22 mouse cellular contexts compared by ENCODE assay signal in the genomic region with DNA sequence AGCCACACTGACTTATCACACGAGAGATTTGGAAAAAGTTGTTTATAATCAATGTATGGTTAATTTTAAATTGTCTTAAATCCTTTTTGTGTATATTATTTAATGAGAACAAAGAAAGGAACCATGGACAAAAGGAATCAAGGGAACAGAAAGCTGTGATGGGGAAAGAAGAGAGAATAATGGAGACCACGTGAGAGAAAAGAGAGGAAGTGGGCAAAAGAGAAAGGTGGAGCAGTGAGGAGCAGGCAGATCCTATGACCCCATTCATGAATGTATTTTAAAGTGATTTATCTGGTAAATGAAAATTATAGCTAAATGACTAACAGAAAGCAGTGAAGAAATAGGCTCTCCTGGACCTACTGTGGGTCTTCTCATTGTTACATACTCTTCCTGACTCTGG.
A peak's percentile ranks its signal among the peaks of the same experiment; 100 is the strongest.
DNase-seq lines count a peak whose midpoint lies in the region; ATAC-seq lines count a peak whose summit lies in the region.
"Had no signal": no experiment of that assay in that cellular context is flagged by ENCODE, and none has a peak within 500 bp of the region (broad histone marks: within the 10 kb centered on the region; RNA-seq: fewer than 3 reads in every experiment).

No protein-coding gene starts in this region.

- no peaks in the 10 kb centered on the region for H3K4me1 ChIP-seq in hindbrain, embryonic 12.5 days

- WGBS in hindbrain, embryonic 12.5 days = 40% methylated on average over 2 of the region's 2 CpGs

- H3K36me3 ChIP-seq in hindbrain, embryonic 12.5 days = no peaks in the 10 kb centered on the region

- H3K27ac ChIP-seq in hindbrain, embryonic 12.5 days = no peak overlapping the region

- H3K9me3 ChIP-seq in hindbrain, embryonic 12.5 days (replicated peaks) = no peaks in the 10 kb centered on the region
- H3K9me3 ChIP-seq: G1E had no signal

- no peak overlapping the region for H3K4me2 ChIP-seq in hindbrain, embryonic 12.5 days (replicated peaks)

- H3K27me3 ChIP-seq in hindbrain, embryonic 12.5 days = no peaks in the 10 kb centered on the region
- H3K27me3 ChIP-seq: CH12.LX, Patski had no signal

- DNase-seq in right cerebral cortex, adult 2 months (ENCODE audit: low spot score in 2 of 2) = no peak
- no peak for DNase-seq in adrenal gland, postnatal 25 days
- no peak for DNase-seq in natural killer cell, adult 2 months (ENCODE audit: low spot score in 2 of 2)
- DNase-seq: adrenal gland, adult 2 months; adrenal gland, adult 8-10 months; adrenal gland, postnatal 10 days; adrenal gland, postnatal 14 days; adrenal gland, postnatal 36 days; B cell, adult 2 months; cerebellum, adult 11 months; cerebellum, adult 11-12 months; cerebellum, adult 18-20 months had no signal

- H3K4me3 ChIP-seq in hindbrain, embryonic 12.5 days = no peak overlapping the region

- H3K9ac ChIP-seq in hindbrain, embryonic 12.5 days = no peak overlapping the region

- ATAC-seq in common myeloid progenitor, adult 5-6 weeks (replicated peaks; ENCODE audit: low read depth, poor library complexity, severe bottlenecking) = peak; percentile 25; the same call in 1 of the 2 replicates
- ATAC-seq in granulocyte monocyte progenitor cell, adult 5-6 weeks (replicated peaks; ENCODE audit: poor library complexity, severe bottlenecking) = peak; percentile 88
- peak; percentile 64 for ATAC-seq in megakaryocyte, adult 5-6 weeks (ENCODE audit: poor library complexity, severe bottlenecking)
- ATAC-seq in megakaryocyte progenitor cell, adult 5-6 weeks (replicated peaks; ENCODE audit: poor library complexity) = peak; percentile 54; the same call in 1 of the 2 replicates
- ATAC-seq in hindbrain, embryonic 12.5 days (ENCODE audit: low FRiP score) = no peak
- ATAC-seq: activated CD4-positive, CD25-positive, alpha-beta regulatory T cell, adult 4 months; CD4-positive, CD25-positive, alpha-beta regulatory T cell, adult 4 months; Patski had no signal
